Mouse (Mus musculus) urinary bladder, postnatal 25 days (tissue): Measurements from ENCODE around the gene Gng7.

Source experiments
- DNase-seq: peaks from one replicate; pipeline ENCODE4 v3.0.0; 2022; ENCODE audit warnings: low spot score

The Gng7 gene

DNA sequence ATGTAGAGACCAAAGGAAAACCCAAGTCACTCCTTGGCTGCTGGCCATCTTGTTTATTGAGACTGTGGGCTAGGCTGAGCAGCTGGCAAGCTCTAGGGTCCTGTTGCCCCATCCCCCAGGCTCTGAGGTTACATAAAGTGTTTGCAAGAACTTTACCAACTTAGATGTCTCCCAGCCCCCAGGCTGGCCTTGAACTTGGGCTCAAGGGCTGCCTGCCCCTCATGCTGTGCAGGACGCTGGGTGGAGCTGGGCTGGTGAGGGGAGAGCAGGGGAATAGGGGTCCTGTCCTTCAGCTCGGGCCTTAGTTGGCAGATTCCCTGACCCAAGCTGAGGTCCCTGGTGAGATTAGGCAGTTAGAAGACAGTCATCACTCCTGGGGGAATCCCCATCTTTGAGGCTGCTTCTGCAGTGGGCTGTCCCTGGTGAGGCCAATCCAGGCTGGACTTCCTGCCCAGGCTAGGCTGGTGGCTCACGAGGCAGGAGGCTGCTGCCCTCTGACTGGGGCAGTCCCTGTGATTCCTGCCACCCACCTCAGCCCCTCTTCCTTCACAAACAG, 47.6 kb downstream of the Gng7 start:
- DNase-seq, result no peak

DNA sequence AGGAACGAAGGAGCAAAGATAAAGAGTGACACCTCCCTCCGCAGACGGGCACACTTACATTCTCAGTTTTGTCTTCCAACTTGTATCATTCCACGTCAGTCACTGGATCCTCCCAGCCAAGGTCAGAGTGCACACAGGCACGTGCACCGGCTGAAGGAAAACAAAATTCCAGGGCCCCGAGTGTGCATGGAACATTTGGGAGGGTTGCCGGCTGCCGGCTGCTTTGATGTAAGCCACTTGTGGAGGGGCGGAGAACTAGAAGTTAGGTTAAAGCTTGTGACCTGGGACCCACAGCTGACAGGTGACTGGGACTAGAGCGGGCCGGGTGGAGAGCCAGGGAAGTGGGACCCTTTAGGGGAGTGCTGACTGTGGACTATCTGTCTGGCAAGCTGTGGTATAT, 48.4 kb downstream of the Gng7 start:
- no peak for DNase-seq

DNA sequence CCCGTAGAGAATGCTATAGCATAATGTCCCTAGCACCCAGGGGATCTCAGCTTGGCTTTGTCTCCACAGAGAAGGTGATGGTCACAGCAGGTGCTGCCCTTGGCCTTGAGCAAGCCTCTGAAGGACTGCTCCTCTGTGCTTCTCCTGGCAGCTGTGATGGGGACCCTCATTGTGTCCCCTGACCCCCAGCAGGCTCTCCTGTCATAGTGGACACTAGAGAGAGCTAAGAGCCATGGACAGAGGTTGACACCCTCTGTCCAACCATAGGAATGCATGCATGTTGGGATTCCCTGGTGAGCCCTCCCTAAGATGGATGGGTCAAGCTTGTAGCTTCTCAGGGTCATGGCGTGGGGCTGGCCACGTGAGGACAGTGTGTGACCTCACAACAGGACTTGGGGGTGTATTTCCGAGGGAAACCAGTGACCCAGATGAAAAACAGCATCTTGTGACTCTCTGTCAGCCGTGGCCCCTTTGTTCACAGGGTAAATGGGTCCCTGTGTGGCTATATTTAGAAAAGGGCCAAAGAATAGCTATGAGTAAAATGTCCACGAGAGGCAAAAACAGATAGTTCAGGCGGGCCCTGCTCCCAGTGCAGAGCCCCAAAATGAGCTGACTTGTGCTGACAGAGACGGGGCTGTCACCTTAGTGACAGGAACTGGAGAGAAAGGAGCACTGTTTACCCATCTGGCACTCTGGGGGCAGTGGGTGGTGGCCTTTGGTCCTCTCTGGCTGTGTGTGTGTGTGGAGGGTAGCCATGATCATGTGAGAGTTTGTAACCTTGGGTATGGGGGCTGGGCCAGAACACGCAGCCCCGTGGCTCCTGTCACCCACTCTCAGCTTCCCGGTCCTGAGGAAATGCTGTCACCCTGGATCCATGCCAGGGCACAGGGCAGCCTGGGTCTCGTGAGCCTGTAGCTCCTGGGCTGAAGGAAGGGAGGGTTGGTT, 51.4 kb downstream of the Gng7 start:
- no peak for DNase-seq

DNA sequence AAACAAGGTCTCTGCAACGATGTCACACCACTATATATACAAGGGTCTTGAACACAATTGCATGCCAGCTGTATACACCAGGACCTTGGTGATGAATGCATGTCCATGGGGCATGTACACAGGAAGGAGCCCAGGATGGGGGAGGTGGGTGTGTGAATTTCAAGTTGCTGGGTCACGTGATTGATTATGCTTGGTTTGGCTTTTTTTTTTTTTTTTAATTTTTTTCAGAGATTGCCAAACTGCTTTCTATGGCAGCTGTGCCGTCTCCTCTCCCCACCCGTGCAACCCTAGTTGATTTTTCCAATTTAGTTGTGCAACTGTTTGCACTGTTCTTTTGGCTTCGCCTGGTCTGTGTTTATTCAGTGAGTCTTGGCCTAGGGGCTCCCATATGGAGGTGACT, 52.2 kb downstream of the Gng7 start:
- DNase-seq, result no peak

DNA sequence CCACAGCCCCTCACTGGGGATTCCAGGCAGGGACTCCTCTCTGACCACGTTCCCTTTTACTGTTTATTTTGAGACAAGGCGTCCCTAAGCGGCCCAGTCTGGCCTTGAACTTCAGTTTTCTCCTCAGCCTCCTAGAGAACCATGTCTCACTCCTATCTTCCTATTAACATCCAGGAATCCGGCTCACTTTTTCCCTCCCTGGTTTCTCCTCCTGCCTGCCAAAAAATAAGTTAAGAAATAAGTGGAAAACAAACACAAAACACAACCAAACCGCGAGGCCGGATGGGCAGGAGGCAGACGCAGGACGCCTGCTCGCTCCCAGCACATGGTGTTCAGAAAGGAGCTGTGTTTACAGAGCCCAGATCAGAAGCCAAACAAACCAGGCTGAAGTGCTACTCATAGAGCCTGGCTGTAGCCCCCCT, 52.7 kb downstream of the Gng7 start:
- no peak for DNase-seq

DNA sequence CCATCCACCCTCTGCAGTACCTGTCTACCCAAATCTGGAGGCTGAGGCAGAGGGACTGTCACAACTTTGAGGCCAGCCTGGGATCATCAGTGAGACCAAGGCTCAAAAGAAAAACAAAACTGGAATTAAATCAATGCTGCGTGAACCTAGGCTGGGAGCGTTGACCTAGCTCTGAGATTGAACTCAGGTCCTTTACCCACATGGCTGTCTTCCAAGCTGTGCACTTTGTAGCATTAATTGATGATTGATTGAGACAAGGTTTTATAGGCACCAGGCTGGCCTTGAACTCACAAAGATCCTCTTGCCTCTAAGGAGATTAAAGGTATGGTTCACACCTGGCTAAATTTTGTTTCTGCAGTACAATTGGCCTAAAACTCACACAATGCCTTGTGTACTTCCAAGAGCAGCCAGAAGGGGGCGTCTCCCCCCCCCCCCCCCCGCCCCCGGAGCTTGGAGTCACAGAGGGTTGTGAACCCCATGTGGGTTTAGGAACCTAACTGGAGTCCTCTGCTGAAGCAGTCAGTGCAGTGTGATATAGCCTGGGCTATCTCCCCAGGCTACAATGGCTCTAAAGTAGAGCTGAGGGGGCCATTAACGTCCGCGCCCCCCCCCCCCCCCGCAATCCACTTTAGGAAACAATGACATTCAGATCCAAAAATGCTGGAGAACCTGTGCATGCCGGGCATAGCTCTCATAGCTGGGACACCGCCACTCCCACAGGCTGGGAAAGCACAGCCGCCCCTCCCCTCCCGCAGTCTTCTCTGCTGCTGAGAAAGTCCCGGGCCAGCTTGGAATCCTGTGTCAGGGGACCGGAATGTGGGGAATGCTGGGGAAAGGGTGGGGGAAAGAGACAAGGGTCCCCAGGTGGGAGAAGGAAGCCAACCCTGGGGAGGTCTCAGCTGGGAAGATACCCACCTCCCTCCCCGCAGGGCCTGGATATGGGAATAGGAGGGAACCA, 53.9 kb downstream of the Gng7 start:
- peak; percentile 47 for DNase-seq

DNA sequence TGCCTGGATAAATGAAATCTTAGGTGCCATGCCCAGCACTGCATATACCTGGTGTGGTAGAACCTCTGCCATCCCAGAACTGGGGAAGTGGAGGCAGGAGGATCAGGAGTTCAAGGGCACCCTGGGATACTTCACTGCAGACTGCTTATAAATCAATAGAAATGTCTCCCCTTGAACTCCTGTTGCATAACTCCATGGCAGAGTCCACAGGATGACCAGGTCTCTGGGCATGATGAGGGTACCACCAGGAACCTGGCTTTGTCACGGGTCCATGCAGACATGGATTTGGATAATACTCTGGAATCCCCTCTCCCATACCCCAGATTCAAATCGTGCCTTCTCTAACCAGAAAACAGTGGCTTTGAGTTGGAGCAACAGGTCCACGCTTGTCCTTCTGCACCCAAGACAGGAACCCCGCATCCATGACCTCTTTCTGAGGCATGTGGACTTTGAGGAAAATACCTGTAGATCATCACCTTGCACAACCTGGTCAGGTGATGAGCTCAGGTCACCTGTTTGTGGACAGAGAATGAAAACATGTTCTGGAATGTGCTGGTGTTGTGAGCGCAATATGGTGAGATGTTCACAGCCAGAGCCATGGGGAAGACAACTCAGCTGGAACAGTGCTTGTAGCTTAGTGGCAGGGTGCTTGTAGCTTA, 55.6 kb downstream of the Gng7 start:
- DNase-seq, result no peak

GRCm38 (mm10) chr10:80957791-80958190, 57.0 kb downstream of the Gng7 start:
- DNase-seq, result no peak

DNA sequence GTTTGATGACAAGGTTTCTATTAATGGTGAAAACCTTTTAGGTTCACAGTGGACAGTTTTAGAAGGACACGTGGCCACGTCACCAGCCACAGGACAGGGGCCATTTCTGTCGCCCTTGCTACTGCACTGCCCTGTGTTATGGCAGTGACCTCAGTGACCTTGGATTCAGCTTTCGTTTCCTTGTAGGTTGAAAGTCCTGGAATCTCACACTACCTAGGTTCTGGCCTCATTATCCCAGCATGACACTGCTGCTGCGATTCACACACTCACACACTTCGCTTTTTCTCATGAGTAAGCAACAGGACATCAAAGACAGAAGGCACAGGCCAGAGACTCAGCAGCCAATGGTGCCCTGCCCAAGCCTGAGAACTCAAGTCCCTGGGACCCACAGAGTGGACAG, 57.8 kb downstream of the Gng7 start:
- DNase-seq, result no peak

DNA sequence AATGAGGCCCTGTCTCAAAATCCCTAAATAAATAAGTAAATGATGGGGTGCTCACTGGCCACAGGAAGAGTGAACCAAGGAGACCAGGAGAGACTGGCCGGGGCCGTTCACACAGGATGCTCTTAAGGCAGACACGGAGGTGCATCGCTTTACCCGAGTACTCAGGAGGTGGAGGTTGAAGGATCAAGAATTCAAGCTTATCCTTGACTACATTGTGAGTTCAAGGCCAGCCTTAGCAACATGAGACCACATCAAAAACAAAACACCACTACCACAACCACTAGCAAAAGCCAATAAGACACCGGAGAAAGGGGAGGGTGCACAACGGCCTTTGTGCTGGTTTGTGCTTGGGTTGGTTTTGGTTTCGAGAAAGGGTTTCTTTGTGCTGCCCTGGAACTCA, 58.4 kb downstream of the Gng7 start:
- DNase-seq, result no peak

DNA sequence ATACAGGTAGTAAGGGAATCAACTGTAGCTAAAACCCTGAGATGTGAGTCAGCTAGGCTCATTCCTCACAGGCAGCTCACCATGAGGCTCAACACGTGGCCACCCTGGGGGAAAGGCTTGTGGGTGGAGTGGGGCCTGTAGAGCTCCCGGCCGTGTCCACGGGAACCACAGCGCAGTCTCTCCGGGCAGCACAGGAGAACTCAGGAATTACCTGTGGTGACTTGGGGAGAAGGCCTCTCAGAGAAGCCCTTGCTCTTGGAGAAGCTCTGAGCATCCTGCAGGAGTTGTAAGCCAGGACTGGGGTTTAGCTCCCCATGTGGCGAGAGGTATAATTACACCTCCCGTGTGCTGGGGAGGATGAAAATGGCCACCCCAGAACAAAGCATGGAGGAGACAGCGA, 59.2 kb downstream of the Gng7 start:
- DNase-seq, result peak; percentile 58

DNA sequence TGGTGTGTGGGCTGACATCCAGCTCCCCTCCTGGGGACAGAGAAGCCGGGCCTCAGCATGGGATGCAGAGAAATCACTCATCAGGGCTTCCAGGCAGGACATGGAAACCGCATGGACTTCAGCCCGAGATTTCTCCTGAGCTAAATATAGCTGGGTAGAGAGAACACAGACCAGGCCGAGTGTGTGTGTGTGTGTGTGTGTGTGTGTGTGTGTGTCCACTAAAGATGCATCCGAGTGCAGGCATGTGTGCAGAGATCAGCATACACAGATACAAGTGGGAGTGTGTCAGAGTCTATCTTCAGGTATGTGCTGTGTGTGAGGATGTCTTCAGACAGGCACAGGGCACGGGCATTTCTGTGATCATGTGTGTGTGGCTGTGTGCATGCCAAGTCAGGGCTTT, 59.9 kb downstream of the Gng7 start:
- DNase-seq, result no peak

GRCm38 (mm10) chr10:80954415-80954814, 60.3 kb downstream of the Gng7 start:
- no peak for DNase-seq

GRCm38 (mm10) chr10:80952449-80952848, 62.3 kb downstream of the Gng7 start:
- no peak for DNase-seq

- DNase-seq, result no peak
Measured at GRCm38 (mm10) chr10:80951761-80952390, 62.9 kb downstream of the Gng7 start.

DNA sequence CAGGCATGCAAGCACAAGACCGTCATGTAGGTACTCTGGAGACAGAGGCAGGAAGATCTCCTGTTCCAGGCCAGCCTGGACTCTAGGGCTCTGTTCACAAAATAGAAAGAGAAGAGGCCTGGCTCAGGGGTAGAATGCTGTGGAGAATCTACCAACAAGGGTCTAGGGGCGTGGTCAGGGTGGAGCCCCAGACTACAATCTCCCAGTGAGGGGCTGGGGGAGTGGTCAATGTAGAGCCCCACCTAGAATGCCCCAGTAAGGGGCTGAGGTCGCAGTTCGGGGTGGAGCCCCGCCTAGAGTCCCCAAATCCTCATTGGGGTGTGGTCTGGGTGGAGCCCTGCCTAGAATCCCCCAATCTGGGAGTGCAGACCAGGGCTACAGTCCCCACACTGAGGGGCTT, 64.4 kb downstream of the Gng7 start:
- no peak for DNase-seq

DNA sequence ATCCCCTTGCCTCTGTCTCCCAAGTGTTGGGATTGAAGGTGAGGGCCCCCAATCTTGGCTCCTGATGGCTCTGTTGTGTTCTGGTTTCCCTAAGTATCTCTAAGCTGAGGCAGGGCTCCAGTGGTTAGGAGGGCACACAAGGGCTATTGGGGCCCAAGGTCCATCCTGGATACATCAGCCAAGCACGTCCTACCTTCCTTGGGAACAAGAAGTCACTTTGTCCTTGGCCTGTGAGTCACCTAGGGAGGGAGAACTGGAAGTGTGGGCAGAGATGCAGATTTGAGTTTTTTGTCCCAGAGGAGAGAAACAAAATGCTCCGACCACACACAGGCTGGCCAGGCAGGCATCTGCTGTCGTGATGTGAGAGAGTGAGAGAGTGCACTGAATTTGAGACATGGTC, 65.7 kb downstream of the Gng7 start:
- DNase-seq, result no peak

DNA sequence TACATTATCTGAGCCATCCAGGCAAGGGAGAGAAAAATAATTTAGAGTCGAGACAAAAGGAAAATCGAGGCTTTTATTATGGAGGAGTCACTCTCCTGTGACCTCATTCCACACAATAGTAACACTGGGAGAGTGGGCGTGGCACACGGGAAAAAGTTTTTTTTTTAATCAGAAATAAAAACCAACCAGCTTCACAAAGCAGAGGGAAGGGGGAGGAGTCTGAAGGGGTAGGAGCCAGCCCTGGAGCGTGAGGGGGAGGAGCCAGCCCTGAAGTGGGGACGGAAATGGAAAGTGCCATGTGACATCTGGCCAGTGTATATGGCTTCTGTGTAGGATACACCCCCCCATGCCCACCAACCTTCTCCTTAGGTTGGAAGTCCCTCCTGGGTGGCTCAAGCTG, 66.2 kb downstream of the Gng7 start:
- no peak for DNase-seq

GRCm38 (mm10) chr10:80947802-80948201, 66.9 kb downstream of the Gng7 start:
- no peak for DNase-seq

DNA sequence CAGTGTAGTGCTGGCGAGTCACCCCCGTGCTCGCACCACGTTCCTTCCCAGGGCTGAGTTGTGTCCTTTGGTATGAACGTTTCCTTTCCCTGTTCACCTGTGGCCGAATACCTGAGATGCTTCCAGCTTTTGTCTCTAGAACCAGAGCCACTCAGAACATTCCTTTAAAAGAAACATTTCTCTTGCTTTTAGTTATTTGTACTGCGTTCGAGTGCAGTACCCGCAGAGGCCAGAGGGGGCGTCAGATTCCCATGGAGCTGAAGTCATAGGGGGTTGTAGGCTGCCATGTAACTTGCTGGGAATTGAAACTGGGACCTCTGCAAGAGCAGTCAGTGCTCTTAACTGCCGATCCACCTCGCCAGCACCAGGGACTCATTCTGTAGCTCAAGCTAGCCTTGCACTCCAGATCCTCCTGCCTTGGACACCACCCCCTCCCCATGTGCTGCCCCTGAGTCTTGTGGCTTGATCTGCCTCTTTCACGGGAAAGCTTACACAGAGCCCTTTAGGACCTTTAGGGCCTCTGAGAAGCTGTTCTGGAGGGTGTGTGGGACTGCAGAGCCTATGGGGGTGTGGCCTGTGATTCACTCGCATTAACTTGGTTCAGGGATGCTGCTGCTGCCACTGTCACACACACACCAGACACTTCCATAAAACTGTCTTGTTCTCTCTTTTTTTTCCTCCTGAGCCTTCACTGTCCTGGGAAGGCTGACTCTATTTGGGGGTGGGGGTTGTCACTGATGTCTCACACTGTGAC, 67.9 kb downstream of the Gng7 start:
- DNase-seq, result no peak

GRCm38 (mm10) chr10:80944231-80944630, 70.5 kb downstream of the Gng7 start:
- no peak for DNase-seq
